Mouse (Mus musculus): ENCODE measurements around the gene Gm42791. TPM values are rescaled to one million over a fixed set of nuclear protein-coding genes. Genes with fewer than 3 reads are reported as not detected.

The Gm42791 gene
- polyA plus RNA-seq, 2 experiments, result not detected

DNA sequence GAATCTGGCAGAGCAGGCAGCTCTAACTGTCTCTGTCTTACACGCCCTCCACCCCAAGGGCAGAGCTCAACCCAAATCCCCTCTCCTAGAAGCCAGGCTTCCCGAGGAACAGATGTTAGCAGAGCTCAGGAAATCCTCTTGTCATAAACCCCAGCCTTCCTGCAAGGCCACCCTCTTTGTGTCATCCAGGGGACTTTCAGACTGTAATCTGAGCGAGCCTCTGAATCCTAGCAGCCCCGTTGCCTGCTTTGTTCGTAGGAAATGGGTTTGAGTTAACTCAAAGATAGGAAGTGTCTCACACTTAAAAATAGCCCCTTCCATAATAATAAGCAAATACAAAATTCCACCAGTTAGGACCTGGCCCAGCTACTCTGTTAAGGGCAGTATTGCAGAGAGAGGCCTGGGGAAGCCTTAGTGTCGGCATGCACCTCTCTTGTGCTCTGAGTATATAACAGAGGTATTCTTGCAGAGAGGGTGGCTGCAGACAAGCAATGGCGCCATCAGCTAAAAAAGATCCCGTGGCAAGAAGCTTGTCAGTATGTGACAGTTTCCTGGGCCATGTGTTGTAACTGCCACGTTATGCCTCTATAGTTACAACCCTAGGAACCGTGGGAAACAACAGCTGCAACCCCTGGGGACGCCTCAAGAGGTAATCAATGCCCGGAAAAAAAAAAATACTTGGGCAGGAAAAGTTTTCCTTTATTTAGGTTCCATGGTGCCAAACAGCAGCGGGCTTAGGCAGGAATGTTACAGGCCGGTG lies 17.1 kb downstream of the Gm42791 start:
- Histone ChIP-seq H3K9ac (replicated peaks) (no peak overlapping the region), H3K27ac (peak overlapping the region; percentile 2), H3K4me1 (replicated peaks; ENCODE audit: control insufficient read depth in 2 of 2, insufficient read depth in 2 of 2, low read length in 1 of 2) (peaks cover 0 to 29% of the 10 kb centered on the region in 2 experiments; a peak in 2 of 4 replicates), H3K36me3 (replicated peaks; ENCODE audit: control insufficient read depth, insufficient read depth, low read depth) (no peaks in the 10 kb centered on the region), H3K4me3 (ENCODE audit: insufficient read depth in 1 of 2, low read depth in 2 of 2, low read length in 2 of 2) (no peak overlapping the region), H3K9me3 (ENCODE audit: control insufficient read depth, low read length) (no peaks in the 10 kb centered on the region), H3K27me3 (ENCODE audit: control insufficient read depth, insufficient read depth, low read length) (no peaks in the 10 kb centered on the region), H3K4me2 (ENCODE audit: low read depth) (no peak overlapping the region)
- TF ChIP-seq EP300 (IDR thresholded peaks at IDR 0.05; ENCODE audit: low read depth), result no peak
- ATAC-seq (ENCODE audit: insufficient read depth) (peak; percentile 5; the same call in 1 of the 2 replicates), DNase-seq (ENCODE audit: low read depth in 3 of 3, low spot score in 3 of 3) (no peak)
- WGBS (ENCODE audit: insufficient replicate concordance), result 24% methylated on average over 14 of the region's 14 CpGs

DNA sequence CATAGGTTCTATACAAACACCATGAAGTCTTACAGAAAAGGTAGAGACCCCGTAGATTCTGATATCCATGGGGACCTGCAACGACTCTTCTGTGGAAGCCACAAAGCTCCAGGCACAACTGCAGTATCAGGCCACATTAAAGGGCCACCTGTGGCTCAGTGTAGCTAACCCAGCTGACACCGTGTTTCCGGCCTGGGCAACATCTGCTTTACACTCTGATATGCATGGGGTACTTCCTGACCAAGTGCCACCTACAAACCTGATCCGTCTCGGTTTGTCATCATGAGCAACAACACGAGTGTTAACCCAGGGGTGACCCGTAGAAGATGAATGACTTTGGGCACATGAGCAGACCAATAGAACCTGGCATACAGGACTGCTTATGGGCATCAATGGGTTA lies 18.1 kb downstream of the Gm42791 start:
- Histone ChIP-seq H3K4me1 (replicated peaks; ENCODE audit: control insufficient read depth in 2 of 2, insufficient read depth in 2 of 2, low read length in 1 of 2) (peaks cover 0 to 29% of the 10 kb centered on the region in 2 experiments; a peak in 2 of 4 replicates), H3K4me3 (ENCODE audit: insufficient read depth in 1 of 2, low read depth in 2 of 2, low read length in 2 of 2) (no peak overlapping the region), H3K27me3 (ENCODE audit: control insufficient read depth, insufficient read depth, low read length) (no peaks in the 10 kb centered on the region), H3K9ac (replicated peaks) (no peak overlapping the region), H3K27ac (no peak overlapping the region), H3K36me3 (replicated peaks; ENCODE audit: control insufficient read depth, insufficient read depth, low read depth) (no peaks in the 10 kb centered on the region), H3K9me3 (ENCODE audit: control insufficient read depth, low read length) (no peaks in the 10 kb centered on the region), H3K4me2 (ENCODE audit: low read depth) (no peak overlapping the region)
- WGBS (ENCODE audit: insufficient replicate concordance), result 55% methylated on average over 8 of the region's 8 CpGs
- DNase-seq (ENCODE audit: low read depth in 3 of 3, low spot score in 3 of 3), result no peak
- ATAC-seq (ENCODE audit: insufficient read depth), result no peak
- TF ChIP-seq EP300 (IDR thresholded peaks at IDR 0.05; ENCODE audit: low read depth), result no peak

DNA sequence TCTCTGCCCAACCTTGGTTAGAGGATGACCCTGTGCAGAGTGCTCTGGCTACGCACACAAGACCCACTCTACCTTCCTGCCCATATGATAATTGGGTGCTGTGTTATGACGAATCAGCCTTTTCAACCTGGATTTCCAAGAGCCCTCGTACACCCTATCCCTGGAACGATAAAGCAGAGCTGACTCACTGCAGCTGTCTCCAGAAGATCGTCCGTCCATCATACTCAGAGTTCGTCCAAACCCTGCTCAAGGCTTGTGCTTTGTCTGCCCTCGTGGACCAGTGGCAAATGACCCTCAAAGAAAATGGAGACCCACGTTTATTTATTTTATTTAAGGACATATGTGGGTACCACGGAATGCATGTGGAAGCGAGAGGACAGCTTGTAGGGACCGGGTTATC lies 19.9 kb downstream of the Gm42791 start:
- WGBS (ENCODE audit: insufficient replicate concordance), result 76% methylated on average over 12 of the region's 12 CpGs
- TF ChIP-seq CTCF (IDR thresholded peaks at IDR 0.05; ENCODE audit: low read depth) (no peak), EP300 (IDR thresholded peaks at IDR 0.05; ENCODE audit: low read depth) (no peak)
- Histone ChIP-seq H3K4me3 (ENCODE audit: insufficient read depth in 1 of 2, low read depth in 2 of 2, low read length in 2 of 2) (no peak overlapping the region), H3K27me3 (ENCODE audit: control insufficient read depth, insufficient read depth, low read length) (no peaks in the 10 kb centered on the region), H3K36me3 (replicated peaks; ENCODE audit: control insufficient read depth, insufficient read depth, low read depth) (no peaks in the 10 kb centered on the region), H3K4me1 (replicated peaks; ENCODE audit: control insufficient read depth in 2 of 2, insufficient read depth in 2 of 2, low read length in 1 of 2) (peaks cover 0 to 34% of the 10 kb centered on the region in 2 experiments; a peak in 2 of 4 replicates), H3K27ac (no peak overlapping the region), H3K9me3 (ENCODE audit: control insufficient read depth, low read length) (no peaks in the 10 kb centered on the region), H3K9ac (replicated peaks) (no peak overlapping the region), H3K4me2 (ENCODE audit: low read depth) (no peak overlapping the region)
- ATAC-seq (ENCODE audit: insufficient read depth), result no peak
- no peak for DNase-seq (ENCODE audit: low read depth in 3 of 3, low spot score in 3 of 3)

DNA sequence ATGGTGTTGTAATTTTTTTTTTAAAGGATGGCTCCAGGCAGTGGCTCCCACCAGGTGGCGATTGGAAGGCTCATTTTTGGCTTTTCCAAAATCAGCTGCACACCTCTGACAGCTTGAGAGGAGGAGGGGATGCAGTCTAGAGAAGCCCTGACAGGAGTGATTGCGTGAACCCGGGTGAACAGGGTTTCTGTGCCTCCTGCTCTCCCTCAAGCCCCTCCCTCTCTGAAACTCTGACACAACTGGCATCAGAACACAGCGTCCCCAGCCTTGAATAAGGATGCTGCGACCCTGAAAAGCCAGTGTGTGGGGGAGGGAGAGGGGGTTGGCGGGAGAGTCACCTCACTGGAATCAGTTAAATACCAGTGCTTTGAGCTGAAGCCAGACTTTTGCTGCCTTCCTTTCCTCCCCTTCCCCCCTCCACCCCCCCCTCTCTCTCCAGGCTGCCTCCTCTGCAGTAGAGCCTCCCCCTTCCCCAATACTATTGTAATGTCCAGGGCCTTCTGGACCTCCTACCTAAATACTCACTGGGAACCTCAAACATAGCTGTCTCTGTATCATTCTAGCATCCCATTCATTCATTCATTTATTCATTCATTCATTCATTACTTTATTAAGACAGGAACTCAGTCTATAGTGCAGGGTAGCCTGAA lies 21.8 kb downstream of the Gm42791 start:
- no peak for TF ChIP-seq EP300 (IDR thresholded peaks at IDR 0.05; ENCODE audit: low read depth)
- TF ChIP-seq CTCF (IDR thresholded peaks at IDR 0.05; ENCODE audit: low read depth), result no peak

DNA sequence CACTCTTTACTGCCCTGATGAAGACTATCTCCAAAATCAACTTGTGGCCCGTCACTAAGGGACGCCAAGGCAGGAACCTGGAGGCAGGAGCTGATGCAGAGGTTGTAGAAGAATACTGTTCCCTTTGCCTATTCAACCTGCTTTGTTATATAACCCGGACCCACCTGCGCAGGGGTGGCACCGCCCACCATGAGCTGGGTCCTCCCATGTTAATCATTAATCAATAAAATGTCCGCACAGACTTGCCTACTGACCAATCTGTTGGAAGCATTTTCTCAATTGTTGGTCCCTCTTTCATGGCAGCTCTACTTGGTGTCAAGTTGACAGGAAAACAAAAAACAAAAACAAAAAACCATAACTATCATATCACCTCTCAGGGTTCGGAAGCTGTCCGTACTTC lies 22.8 kb downstream of the Gm42791 start:
- 76% methylated on average over 8 of the region's 8 CpGs for WGBS (ENCODE audit: insufficient replicate concordance)
- Histone ChIP-seq H3K27me3 (ENCODE audit: control insufficient read depth, insufficient read depth, low read length) (no peaks in the 10 kb centered on the region), H3K9ac (replicated peaks) (no peak overlapping the region), H3K4me3 (ENCODE audit: insufficient read depth in 1 of 2, low read depth in 2 of 2, low read length in 2 of 2) (no peak overlapping the region), H3K4me2 (ENCODE audit: low read depth) (no peak overlapping the region), H3K27ac (no peak overlapping the region), H3K9me3 (ENCODE audit: control insufficient read depth, low read length) (no peaks in the 10 kb centered on the region), H3K36me3 (replicated peaks; ENCODE audit: control insufficient read depth, insufficient read depth, low read depth) (no peaks in the 10 kb centered on the region), H3K4me1 (replicated peaks; ENCODE audit: control insufficient read depth in 2 of 2, insufficient read depth in 2 of 2, low read length in 1 of 2) (peaks cover 3 to 29% of the 10 kb centered on the region in 2 experiments)
- no peak for DNase-seq (ENCODE audit: low read depth in 3 of 3, low spot score in 3 of 3)
- no peak for ATAC-seq (ENCODE audit: insufficient read depth)
- TF ChIP-seq EP300 (IDR thresholded peaks at IDR 0.05; ENCODE audit: low read depth), result no peak
- TF ChIP-seq CTCF (IDR thresholded peaks at IDR 0.05; ENCODE audit: low read depth), result no peak

More for the DNA sequence above, 21.8 kb downstream of the Gm42791 start:
- Histone ChIP-seq H3K27me3 (ENCODE audit: control insufficient read depth, insufficient read depth, low read length) (no peaks in the 10 kb centered on the region), H3K27ac (no peak overlapping the region), H3K4me3 (ENCODE audit: insufficient read depth in 1 of 2, low read depth in 2 of 2, low read length in 2 of 2) (no peak overlapping the region), H3K36me3 (replicated peaks; ENCODE audit: control insufficient read depth, insufficient read depth, low read depth) (no peaks in the 10 kb centered on the region), H3K4me2 (ENCODE audit: low read depth) (no peak overlapping the region), H3K9me3 (ENCODE audit: control insufficient read depth, low read length) (no peaks in the 10 kb centered on the region), H3K4me1 (replicated peaks; ENCODE audit: control insufficient read depth in 2 of 2, insufficient read depth in 2 of 2, low read length in 1 of 2) (peaks cover 0 to 30% of the 10 kb centered on the region in 2 experiments; a peak in 2 of 4 replicates), H3K9ac (replicated peaks) (no peak overlapping the region)
- ATAC-seq (ENCODE audit: insufficient read depth) (no peak), DNase-seq (ENCODE audit: low read depth in 3 of 3, low spot score in 3 of 3) (no peak)
- 29% methylated on average over 6 of the region's 6 CpGs for WGBS (ENCODE audit: insufficient replicate concordance)
